Mouse (Mus musculus): ENCODE data around the gene Gpr179. TPM values are rescaled to one million over a fixed set of nuclear protein-coding genes. Genes with fewer than 3 reads are reported as not detected.
"Not testable (repeated sequence)": the region's sequence is repeated elsewhere in the genome, so short reads cannot be mapped to it uniquely, and the experiment has no call there.

The Gpr179 gene
- polyA plus RNA-seq, 1 experiment = 0.95 TPM

DNA sequence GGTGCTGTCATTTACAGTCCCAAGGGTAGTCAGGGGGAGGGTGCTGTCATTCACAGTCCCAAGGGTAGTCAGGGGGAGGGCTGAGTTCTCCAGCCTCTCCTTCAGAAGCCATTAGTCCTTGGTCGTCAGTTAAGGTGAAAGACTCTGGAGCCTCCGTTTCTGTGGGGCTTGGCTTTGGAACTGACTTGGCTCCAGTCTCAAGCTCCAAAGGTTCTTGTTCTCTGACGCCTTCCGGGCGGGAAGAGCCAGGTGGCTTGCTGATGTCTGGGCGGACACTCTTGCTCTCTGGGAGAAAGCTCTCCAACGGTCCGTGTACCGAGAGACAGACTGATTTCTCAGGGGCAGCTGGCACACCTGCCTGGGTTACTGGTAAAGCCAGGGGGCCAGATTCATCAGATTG is 17.5 kb downstream of the Gpr179 start:
- Histone ChIP-seq H3K27ac (ENCODE audit: control insufficient read depth, insufficient read depth, low read depth, low read length) (no peak overlapping the region), H3K36me3 (ENCODE audit: control insufficient read depth, insufficient read depth, low read length) (no peaks in the 10 kb centered on the region), H3K27me3 (ENCODE audit: control insufficient read depth, insufficient read depth, low read length) (no peaks in the 10 kb centered on the region), H3K4me3 (ENCODE audit: control insufficient read depth, low read depth, low read length) (peak overlapping the region; percentile 90; the same call in 1 of the 2 replicates), H3K4me1 (ENCODE audit: control insufficient read depth, insufficient read depth, low read length) (peaks cover 43% of the 10 kb centered on the region)
- TF ChIP-seq POLR2A (IDR thresholded peaks at IDR 0.05; ENCODE audit: control insufficient read depth, low read depth, low read length) (no peak), CTCF (IDR thresholded peaks at IDR 0.05; ENCODE audit: control insufficient read depth, insufficient read depth, insufficient replicate concordance, low read depth, low read length) (no peak)

GRCm38 (mm10) chr11:97333896-97334295 is 18.0 kb downstream of the Gpr179 start:
- peaks cover 41% of the 10 kb centered on the region for H3K4me1 ChIP-seq (ENCODE audit: control insufficient read depth, insufficient read depth, low read length)
- no peaks in the 10 kb centered on the region for H3K36me3 ChIP-seq (ENCODE audit: control insufficient read depth, insufficient read depth, low read length)
- TF ChIP-seq CTCF (IDR thresholded peaks at IDR 0.05; ENCODE audit: control insufficient read depth, insufficient read depth, insufficient replicate concordance, low read depth, low read length) (no peak), POLR2A (IDR thresholded peaks at IDR 0.05; ENCODE audit: control insufficient read depth, low read depth, low read length) (no peak)
- H3K27ac ChIP-seq (ENCODE audit: control insufficient read depth, insufficient read depth, low read depth, low read length) = peak overlapping the region; percentile 41; the same call in 1 of the 2 replicates
- peak overlapping the region; percentile 90 for H3K4me3 ChIP-seq (ENCODE audit: control insufficient read depth, low read depth, low read length)
- no peaks in the 10 kb centered on the region for H3K27me3 ChIP-seq (ENCODE audit: control insufficient read depth, insufficient read depth, low read length)

DNA sequence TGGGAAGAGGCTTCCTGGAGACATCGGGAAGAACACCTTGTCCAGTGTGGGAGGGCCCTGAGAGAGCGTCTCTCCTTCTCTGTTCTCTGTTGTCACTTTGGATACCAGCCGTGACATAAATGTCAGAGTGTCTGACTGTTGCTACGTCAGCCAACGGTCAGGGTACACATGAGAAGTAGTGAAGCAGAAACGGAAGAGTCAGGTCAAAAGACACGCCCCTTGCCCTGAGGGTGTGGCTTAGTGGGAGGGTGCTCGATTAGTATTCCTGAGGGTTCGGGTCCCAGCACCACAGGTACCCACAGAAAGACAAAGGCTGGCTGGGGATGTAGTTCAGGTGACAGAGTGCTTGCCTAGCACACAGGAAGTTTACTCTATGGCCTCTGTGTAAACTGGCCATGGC is 18.8 kb downstream of the Gpr179 start:
- Histone ChIP-seq H3K36me3 (ENCODE audit: control insufficient read depth, insufficient read depth, low read length) (no peaks in the 10 kb centered on the region), H3K27ac (ENCODE audit: control insufficient read depth, insufficient read depth, low read depth, low read length) (peak overlapping the region; percentile 82), H3K4me3 (ENCODE audit: control insufficient read depth, low read depth, low read length) (peak overlapping the region; percentile 90), H3K4me1 (ENCODE audit: control insufficient read depth, insufficient read depth, low read length) (peaks cover 34% of the 10 kb centered on the region), H3K27me3 (ENCODE audit: control insufficient read depth, insufficient read depth, low read length) (no peaks in the 10 kb centered on the region)
- TF ChIP-seq CTCF (IDR thresholded peaks at IDR 0.05; ENCODE audit: control insufficient read depth, insufficient read depth, insufficient replicate concordance, low read depth, low read length) (no peak), POLR2A (IDR thresholded peaks at IDR 0.05; ENCODE audit: control insufficient read depth, low read depth, low read length) (peak; percentile 72; the same call in 1 of the 2 replicates)

GRCm38 (mm10) chr11:97331231-97332190 is 20.4 kb downstream of the Gpr179 start:
- Histone ChIP-seq H3K27me3 (ENCODE audit: control insufficient read depth, insufficient read depth, low read length) (no peaks in the 10 kb centered on the region), H3K4me3 (ENCODE audit: control insufficient read depth, low read depth, low read length) (peak overlapping the region; percentile 90), H3K36me3 (ENCODE audit: control insufficient read depth, insufficient read depth, low read length) (no peaks in the 10 kb centered on the region; the same call in 1 of the 2 replicates), H3K27ac (ENCODE audit: control insufficient read depth, insufficient read depth, low read depth, low read length) (no peak overlapping the region), H3K4me1 (ENCODE audit: control insufficient read depth, insufficient read depth, low read length) (peaks cover 19% of the 10 kb centered on the region)
- TF ChIP-seq CTCF (IDR thresholded peaks at IDR 0.05; ENCODE audit: control insufficient read depth, insufficient read depth, insufficient replicate concordance, low read depth, low read length) = no peak
- no peak for TF ChIP-seq POLR2A (IDR thresholded peaks at IDR 0.05; ENCODE audit: control insufficient read depth, low read depth, low read length)

- Histone ChIP-seq H3K27me3 (ENCODE audit: control insufficient read depth, insufficient read depth, low read length) (no peaks in the 10 kb centered on the region), H3K36me3 (ENCODE audit: control insufficient read depth, insufficient read depth, low read length) (no peaks in the 10 kb centered on the region; the same call in 1 of the 2 replicates), H3K4me1 (ENCODE audit: control insufficient read depth, insufficient read depth, low read length) (peaks cover 18% of the 10 kb centered on the region), H3K27ac (ENCODE audit: control insufficient read depth, insufficient read depth, low read depth, low read length) (no peak overlapping the region), H3K4me3 (ENCODE audit: control insufficient read depth, low read depth, low read length) (no peak overlapping the region)
- TF ChIP-seq POLR2A (IDR thresholded peaks at IDR 0.05; ENCODE audit: control insufficient read depth, low read depth, low read length) = no peak
- no peak for TF ChIP-seq CTCF (IDR thresholded peaks at IDR 0.05; ENCODE audit: control insufficient read depth, insufficient read depth, insufficient replicate concordance, low read depth, low read length)
These were observed 21.6 kb downstream of the Gpr179 start for GRCm38 (mm10) chr11:97330315-97330714.

- Histone ChIP-seq H3K4me3 (ENCODE audit: control insufficient read depth, low read depth, low read length) (no peak overlapping the region), H3K4me1 (ENCODE audit: control insufficient read depth, insufficient read depth, low read length) (peaks cover 4% of the 10 kb centered on the region), H3K27me3 (ENCODE audit: control insufficient read depth, insufficient read depth, low read length) (no peaks in the 10 kb centered on the region), H3K27ac (ENCODE audit: control insufficient read depth, insufficient read depth, low read depth, low read length) (no peak overlapping the region), H3K36me3 (ENCODE audit: control insufficient read depth, insufficient read depth, low read length) (no peaks in the 10 kb centered on the region; the same call in 1 of the 2 replicates)
- TF ChIP-seq POLR2A (IDR thresholded peaks at IDR 0.05; ENCODE audit: control insufficient read depth, low read depth, low read length) (no peak), CTCF (IDR thresholded peaks at IDR 0.05; ENCODE audit: control insufficient read depth, insufficient read depth, insufficient replicate concordance, low read depth, low read length) (peak; percentile 82; the same call in 1 of the 2 replicates)
These were observed 23.7 kb downstream of the Gpr179 start for GRCm38 (mm10) chr11:97328148-97328547.

DNA sequence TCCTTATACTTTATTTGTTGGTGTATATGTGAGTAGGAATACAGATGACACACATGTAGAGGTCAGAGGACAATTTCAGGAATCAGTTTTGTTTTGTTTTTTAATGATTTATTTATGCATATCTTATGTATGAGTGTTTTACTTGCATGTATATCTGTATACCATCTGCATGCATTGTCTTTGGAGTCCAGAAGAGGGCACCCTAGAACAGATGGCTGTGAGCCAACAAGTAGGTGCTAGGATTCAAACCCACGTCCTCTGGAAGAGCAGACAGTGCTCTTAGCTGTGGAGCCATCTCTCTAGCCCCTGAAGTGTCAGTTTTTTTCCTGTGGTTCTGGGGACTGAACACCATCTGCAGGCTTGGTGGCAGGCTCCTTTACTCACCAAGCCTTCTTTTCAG is 26.7 kb downstream of the Gpr179 start:
- Histone ChIP-seq H3K27me3 (ENCODE audit: control insufficient read depth, insufficient read depth, low read length) (no peaks in the 10 kb centered on the region), H3K27ac (ENCODE audit: control insufficient read depth, insufficient read depth, low read depth, low read length) (no peak overlapping the region), H3K4me1 (ENCODE audit: control insufficient read depth, insufficient read depth, low read length) (no peaks in the 10 kb centered on the region), H3K36me3 (ENCODE audit: control insufficient read depth, insufficient read depth, low read length) (no peaks in the 10 kb centered on the region; the same call in 1 of the 2 replicates), H3K4me3 (ENCODE audit: control insufficient read depth, low read depth, low read length) (no peak overlapping the region)
- no peak for TF ChIP-seq CTCF (IDR thresholded peaks at IDR 0.05; ENCODE audit: control insufficient read depth, insufficient read depth, insufficient replicate concordance, low read depth, low read length)
- TF ChIP-seq POLR2A (IDR thresholded peaks at IDR 0.05; ENCODE audit: control insufficient read depth, low read depth, low read length) = no peak

DNA sequence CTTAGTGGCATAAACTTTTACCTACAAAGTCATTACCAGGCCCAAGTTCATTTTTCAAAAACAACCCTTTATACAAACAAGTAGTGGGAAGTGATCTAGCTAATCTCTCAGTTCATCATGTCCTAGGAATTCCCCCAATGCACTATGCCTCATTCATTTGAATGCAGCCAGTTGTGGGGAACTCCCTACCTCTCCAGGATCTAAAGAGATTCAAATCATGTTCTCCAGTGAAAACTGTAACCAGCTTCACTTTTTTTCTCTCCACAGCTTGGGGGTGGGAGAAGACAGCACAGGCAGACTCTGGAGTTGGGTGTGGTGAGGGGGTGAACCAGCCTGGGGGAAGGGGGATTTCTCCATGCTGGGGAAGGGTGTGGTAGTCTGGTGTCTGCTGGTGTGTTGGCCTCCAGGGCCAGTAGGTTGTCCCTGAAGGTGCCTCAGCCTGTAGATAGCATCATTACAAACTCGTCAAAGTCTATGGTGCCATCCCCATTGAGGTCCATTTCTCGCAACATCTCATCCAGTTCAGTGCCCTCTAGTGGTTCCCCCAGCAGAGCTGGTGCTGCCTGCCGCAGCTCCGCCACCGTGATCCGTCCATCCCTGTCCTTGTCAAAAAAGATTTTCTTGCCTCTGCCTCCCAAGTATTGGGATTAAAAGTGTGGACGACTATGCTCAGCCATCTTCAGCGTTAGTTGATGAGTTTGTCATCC is 29.8 kb downstream of the Gpr179 start:
- H3K4me3 ChIP-seq (ENCODE audit: control insufficient read depth, low read depth, low read length); H3K4me1 ChIP-seq (ENCODE audit: control insufficient read depth, insufficient read depth, low read length); H3K27ac ChIP-seq (ENCODE audit: control insufficient read depth, insufficient read depth, low read depth, low read length); H3K27me3 ChIP-seq (ENCODE audit: control insufficient read depth, insufficient read depth, low read length); H3K36me3 ChIP-seq (ENCODE audit: control insufficient read depth, insufficient read depth, low read length): not testable (repeated sequence)

Measured in testis, adult 2 months (tissue).